Mouse (Mus musculus): Measurements from ENCODE around the gene Rnaseh2a. TPM values are rescaled to one million over a fixed set of nuclear protein-coding genes. Genes with fewer than 3 reads are reported as not detected.

Gene Rnaseh2a
- polyA plus RNA-seq, 1 experiment from 2014 or later: 80.1 TPM

- no peak overlapping the region for H3K4me3 ChIP-seq (ENCODE audit: low read depth, low read length)
- 89% methylated on average over 9 of the region's 9 CpGs for WGBS
These were observed 62.5 kb downstream of the Rnaseh2a start for GRCm38 (mm10) chr8:84907037-84907436.

More at GRCm38 (mm10) chr8:84907037-84907436, 62.5 kb downstream of the Rnaseh2a start:
- no peak overlapping the region for H3K27ac ChIP-seq (replicated peaks)
- TF ChIP-seq EP300 (optimal IDR thresholded peaks at IDR 0.05) (no peak), CTCF (IDR thresholded peaks at IDR 0.05; ENCODE audit: low read depth) (no peak)
- no peaks in the 10 kb centered on the region for H3K9me3 ChIP-seq (ENCODE audit: control insufficient read depth, low read length)
- DNase-seq (ENCODE audit: low spot score) (no peak), ATAC-seq (ENCODE audit: low FRiP score, low TSS enrichment) (no peak)
- H3K9ac ChIP-seq (ENCODE audit: low read length): no peak overlapping the region
- H3K36me3 ChIP-seq (ENCODE audit: control insufficient read depth, insufficient read depth, low read length): no peaks in the 10 kb centered on the region
- no peaks in the 10 kb centered on the region for H3K27me3 ChIP-seq (ENCODE audit: control insufficient read depth, insufficient read depth, low read length)
- H3K4me1 ChIP-seq (replicated peaks; ENCODE audit: control insufficient read depth, insufficient read depth): no peaks in the 10 kb centered on the region
- no peak overlapping the region for H3K4me2 ChIP-seq (replicated peaks; ENCODE audit: low read depth)

Small RNAs within 50 kb of the gene (microRNA-seq; reads per million reads assigned to microRNA genes)
- not detected for gene Gm24197

Other genes with a start within 250 kb of the Rnaseh2a start
- gene G430095P16Rik, start 246.8 kb downstream of the Rnaseh2a start, polyA plus RNA-seq (2015; fragmentation: Nextera tagmentation; extraction: Ambion mirVana): 1.7 and 2.0 TPM in 2 replicates
- 36.5 and 36.6 TPM in 2 replicates for gene Nfix, start 169.4 kb downstream of the Rnaseh2a start, polyA plus RNA-seq (2015; fragmentation: Nextera tagmentation; extraction: Ambion mirVana)
- gene Dand5, start 146.9 kb downstream of the Rnaseh2a start, polyA plus RNA-seq (2015; fragmentation: Nextera tagmentation; extraction: Ambion mirVana): 3.3 TPM in 2 replicates
- 38.5 and 39.3 TPM in 2 replicates for gene Gadd45gip1, start 138.2 kb downstream of the Rnaseh2a start, polyA plus RNA-seq (2015; fragmentation: Nextera tagmentation; extraction: Ambion mirVana)
- gene Rad23a, start 129.1 kb downstream of the Rnaseh2a start, polyA plus RNA-seq (2015; fragmentation: Nextera tagmentation; extraction: Ambion mirVana): 69.8 and 70.6 TPM in 2 replicates
- gene Calr, start 122.8 kb downstream of the Rnaseh2a start, polyA plus RNA-seq (2015; fragmentation: Nextera tagmentation; extraction: Ambion mirVana): 522 and 537 TPM in 2 replicates
- gene Farsa, start 112.8 kb downstream of the Rnaseh2a start, polyA plus RNA-seq (2015; fragmentation: Nextera tagmentation; extraction: Ambion mirVana): 43.3 and 44.3 TPM in 2 replicates
- 25.0 and 27.3 TPM in 2 replicates for gene Syce2, start 97.7 kb downstream of the Rnaseh2a start, polyA plus RNA-seq (2015; fragmentation: Nextera tagmentation; extraction: Ambion mirVana)
- gene Gcdh, start 75.8 kb downstream of the Rnaseh2a start, polyA plus RNA-seq (2015; fragmentation: Nextera tagmentation; extraction: Ambion mirVana): 18.5 and 21.1 TPM in 2 replicates
- gene Klf1, start 67.8 kb downstream of the Rnaseh2a start, polyA plus RNA-seq (2015; fragmentation: Nextera tagmentation; extraction: Ambion mirVana): 0.51 and 0.82 TPM in 2 replicates
- 15.9 and 17.4 TPM in 2 replicates for gene Dnase2a, start 61.2 kb downstream of the Rnaseh2a start, polyA plus RNA-seq (2015; fragmentation: Nextera tagmentation; extraction: Ambion mirVana)
- 0.87 and 1.1 TPM in 2 replicates for gene Mast1, start 32.4 kb downstream of the Rnaseh2a start, polyA plus RNA-seq (2015; fragmentation: Nextera tagmentation; extraction: Ambion mirVana)
- 0.05 and 0.13 TPM in 2 replicates for gene Rtbdn, start 22.8 kb downstream of the Rnaseh2a start, polyA plus RNA-seq (2015; fragmentation: Nextera tagmentation; extraction: Ambion mirVana)
- gene Gm49661, start 334 bp downstream of the Rnaseh2a start, polyA plus RNA-seq (2015; fragmentation: Nextera tagmentation; extraction: Ambion mirVana): not detected in 2 replicates
- gene Prdx2, start 180 bp downstream of the Rnaseh2a start, polyA plus RNA-seq (2015; fragmentation: Nextera tagmentation; extraction: Ambion mirVana): 370 and 376 TPM in 2 replicates
- gene Junb, start 9.0 kb upstream of the Rnaseh2a start, polyA plus RNA-seq (2015; fragmentation: Nextera tagmentation; extraction: Ambion mirVana): 88.5 and 95.9 TPM in 2 replicates
- gene Hook2, start 20.8 kb upstream of the Rnaseh2a start, polyA plus RNA-seq (2015; fragmentation: Nextera tagmentation; extraction: Ambion mirVana): 28.8 and 30.9 TPM in 2 replicates
- 0.06 and 0.16 TPM in 2 replicates for gene Best2, start 44.8 kb upstream of the Rnaseh2a start, polyA plus RNA-seq (2015; fragmentation: Nextera tagmentation; extraction: Ambion mirVana)
- 68.0 and 71.8 TPM in 2 replicates for gene Asna1, start 55.5 kb upstream of the Rnaseh2a start, polyA plus RNA-seq (2015; fragmentation: Nextera tagmentation; extraction: Ambion mirVana)
- gene Trir, start 57.1 kb upstream of the Rnaseh2a start, polyA plus RNA-seq (2015; fragmentation: Nextera tagmentation; extraction: Ambion mirVana): 94.4 and 95.1 TPM in 2 replicates
- gene Tnpo2, start 67.1 kb upstream of the Rnaseh2a start, polyA plus RNA-seq (2015; fragmentation: Nextera tagmentation; extraction: Ambion mirVana): 12.5 and 15.4 TPM in 2 replicates
- gene Fbxw9, start 90.3 kb upstream of the Rnaseh2a start, polyA plus RNA-seq (2015; fragmentation: Nextera tagmentation; extraction: Ambion mirVana): 25.7 and 28.4 TPM in 2 replicates
- not detected in 2 replicates for gene Gm5741, start 98.2 kb upstream of the Rnaseh2a start, polyA plus RNA-seq (2015; fragmentation: Nextera tagmentation; extraction: Ambion mirVana)
- gene Dhps, start 102.0 kb upstream of the Rnaseh2a start, polyA plus RNA-seq (2015; fragmentation: Nextera tagmentation; extraction: Ambion mirVana): 40.2 and 42.2 TPM in 2 replicates
- gene Wdr83os, start 111.0 kb upstream of the Rnaseh2a start, polyA plus RNA-seq (2015; fragmentation: Nextera tagmentation; extraction: Ambion mirVana): 114 and 117 TPM in 2 replicates
- gene Wdr83, start 111.5 kb upstream of the Rnaseh2a start, polyA plus RNA-seq (2015; fragmentation: Nextera tagmentation; extraction: Ambion mirVana): 22.3 and 23.6 TPM in 2 replicates
- gene Man2b1, start 113.5 kb upstream of the Rnaseh2a start, polyA plus RNA-seq (2015; fragmentation: Nextera tagmentation; extraction: Ambion mirVana): 29.1 and 32.6 TPM in 2 replicates
- gene Zfp791, start 153.3 kb upstream of the Rnaseh2a start, polyA plus RNA-seq (2015; fragmentation: Nextera tagmentation; extraction: Ambion mirVana): 1.2 and 1.5 TPM in 2 replicates
- 0.05 TPM in 1 of 2 replicates, not detected in the other for gene Cks1brt, start 182.2 kb upstream of the Rnaseh2a start, polyA plus RNA-seq (2015; fragmentation: Nextera tagmentation; extraction: Ambion mirVana)